Mouse (Mus musculus): ENCODE results near the gene H2al1b. TPM values are rescaled to one million over a fixed set of nuclear protein-coding genes. Genes with fewer than 3 reads are reported as not detected.
"Not testable (repeated sequence)": the region's sequence is repeated elsewhere in the genome, so short reads cannot be mapped to it uniquely, and the experiment has no call there.

H2al1b gene
- polyA plus RNA-seq, 1 experiment: 28.9 TPM

- H3K27ac ChIP-seq (ENCODE audit: control insufficient read depth, insufficient read depth, low read depth, low read length); H3K4me3 ChIP-seq (ENCODE audit: control insufficient read depth, low read depth, low read length); H3K27me3 ChIP-seq (ENCODE audit: control insufficient read depth, insufficient read depth, low read length); H3K4me1 ChIP-seq (ENCODE audit: control insufficient read depth, insufficient read depth, low read length); H3K36me3 ChIP-seq (ENCODE audit: control insufficient read depth, insufficient read depth, low read length): not testable (repeated sequence)
Measured at GRCm38 (mm10) chrX:11321192-11321591, 19.0 kb downstream of the H2al1b start, which contains the start of gene H2al1h. H2al1h (plus strand) TSS chrX:11321492.

GRCm38 (mm10) chrX:11324359-11324758 lies 22.1 kb downstream of the H2al1b start, which contains the start of gene H2al1i:
H2al1i (plus strand) TSS chrX:11324659.
- not testable (repeated sequence) for H3K4me1 ChIP-seq (ENCODE audit: control insufficient read depth, insufficient read depth, low read length); H3K27me3 ChIP-seq (ENCODE audit: control insufficient read depth, insufficient read depth, low read length); H3K4me3 ChIP-seq (ENCODE audit: control insufficient read depth, low read depth, low read length); H3K27ac ChIP-seq (ENCODE audit: control insufficient read depth, insufficient read depth, low read depth, low read length); H3K36me3 ChIP-seq (ENCODE audit: control insufficient read depth, insufficient read depth, low read length)

- not testable (repeated sequence) for H3K27me3 ChIP-seq (ENCODE audit: control insufficient read depth, insufficient read depth, low read length); H3K36me3 ChIP-seq (ENCODE audit: control insufficient read depth, insufficient read depth, low read length); H3K4me1 ChIP-seq (ENCODE audit: control insufficient read depth, insufficient read depth, low read length); H3K4me3 ChIP-seq (ENCODE audit: control insufficient read depth, low read depth, low read length); H3K27ac ChIP-seq (ENCODE audit: control insufficient read depth, insufficient read depth, low read depth, low read length)
Measured at GRCm38 (mm10) chrX:11327522-11327921, 25.3 kb downstream of the H2al1b start, which contains the start of gene H2al1j. H2al1j (plus strand) TSS chrX:11327822.

DNA sequence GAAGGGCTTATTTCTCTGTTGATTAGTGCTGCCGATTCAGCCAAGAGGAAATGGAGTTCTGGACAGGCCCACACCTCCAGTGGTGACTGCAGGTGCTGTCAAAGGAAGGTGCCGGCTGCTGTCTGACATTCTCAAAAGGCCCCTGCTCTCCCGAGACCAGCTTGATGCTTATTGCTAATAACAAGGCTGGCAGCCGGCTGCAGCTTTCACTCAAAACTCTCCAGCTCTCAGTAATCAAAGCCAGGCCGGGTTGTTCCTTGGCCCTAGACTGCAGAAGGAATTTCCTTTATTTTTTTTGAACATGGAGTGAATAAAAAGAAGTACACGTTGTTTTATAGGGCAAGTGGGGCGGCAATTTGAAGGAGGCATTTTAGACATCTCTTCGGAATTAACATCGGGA lies 43.5 kb downstream of the H2al1b start:
- Histone ChIP-seq H3K36me3 (ENCODE audit: control insufficient read depth, insufficient read depth, low read length) (no peaks in the 10 kb centered on the region), H3K27me3 (ENCODE audit: control insufficient read depth, insufficient read depth, low read length) (no peaks in the 10 kb centered on the region), H3K4me3 (ENCODE audit: control insufficient read depth, low read depth, low read length) (no peak overlapping the region), H3K27ac (ENCODE audit: control insufficient read depth, insufficient read depth, low read depth, low read length) (no peak overlapping the region), H3K4me1 (ENCODE audit: control insufficient read depth, insufficient read depth, low read length) (no peaks in the 10 kb centered on the region)
- no peak for TF ChIP-seq POLR2A (IDR thresholded peaks at IDR 0.05; ENCODE audit: control insufficient read depth, low read depth, low read length)

DNA sequence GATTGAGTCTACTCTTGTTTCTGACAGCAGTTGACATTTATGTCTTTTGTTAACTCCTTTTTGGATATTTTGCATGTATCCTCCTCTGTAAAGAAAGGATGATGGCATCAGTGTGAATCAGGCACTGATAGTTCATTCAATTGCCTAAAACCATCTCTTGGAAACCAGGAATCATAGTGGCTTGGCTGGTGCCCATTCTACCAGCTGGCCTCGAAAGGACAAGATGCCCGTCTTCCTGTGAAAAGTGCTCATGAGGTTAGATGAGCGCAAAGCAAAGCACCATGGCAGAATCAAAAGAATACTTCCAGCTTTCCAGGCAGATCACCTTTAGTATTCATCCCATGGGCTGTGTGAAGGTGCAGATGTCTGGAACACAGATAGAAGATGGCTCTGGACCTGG lies 44.5 kb downstream of the H2al1b start:
- TF ChIP-seq POLR2A (IDR thresholded peaks at IDR 0.05; ENCODE audit: control insufficient read depth, low read depth, low read length): no peak
- TF ChIP-seq CTCF (IDR thresholded peaks at IDR 0.05; ENCODE audit: control insufficient read depth, insufficient read depth, insufficient replicate concordance, low read depth, low read length): no peak
- H3K27ac ChIP-seq (ENCODE audit: control insufficient read depth, insufficient read depth, low read depth, low read length): no peak overlapping the region
- H3K4me3 ChIP-seq (ENCODE audit: control insufficient read depth, low read depth, low read length): no peak overlapping the region
- H3K4me1 ChIP-seq (ENCODE audit: control insufficient read depth, insufficient read depth, low read length): no peaks in the 10 kb centered on the region
- H3K36me3 ChIP-seq (ENCODE audit: control insufficient read depth, insufficient read depth, low read length): no peaks in the 10 kb centered on the region
- no peaks in the 10 kb centered on the region for H3K27me3 ChIP-seq (ENCODE audit: control insufficient read depth, insufficient read depth, low read length)

Other genes starting within 250 kb of the H2al1b start
- gene H2al1a, start 3.2 kb upstream of the H2al1b start, polyA plus RNA-seq (2012; rRNA removed): 1.9 and 2.2 TPM in 2 replicates
- gene H2al1c, start 3.2 kb downstream of the H2al1b start, polyA plus RNA-seq (2012; rRNA removed): not detected in 2 replicates
- gene H2al1d, start 6.4 kb downstream of the H2al1b start, polyA plus RNA-seq (2012; rRNA removed): not detected in 2 replicates
- 7.7 and 9.9 TPM in 2 replicates for gene H2al1e, start 9.5 kb downstream of the H2al1b start, polyA plus RNA-seq (2012; rRNA removed)
- not detected in 2 replicates for gene H2al1f, start 12.7 kb downstream of the H2al1b start, polyA plus RNA-seq (2012; rRNA removed)
- gene H2al1g, start 15.8 kb downstream of the H2al1b start, polyA plus RNA-seq (2012; rRNA removed): 36.2 and 37.6 TPM in 2 replicates
- gene H2al1h, start 19.1 kb downstream of the H2al1b start, polyA plus RNA-seq (2012; rRNA removed): not detected in 2 replicates
- not detected in 2 replicates for gene H2al1i, start 22.2 kb downstream of the H2al1b start, polyA plus RNA-seq (2012; rRNA removed)
- not detected in 2 replicates for gene H2al1j, start 25.4 kb downstream of the H2al1b start, polyA plus RNA-seq (2012; rRNA removed)